Mouse (Mus musculus): ENCODE results near the gene Clic4.

GRCm38 (mm10) chr4:135221632-135222407 lies 50.8 kb downstream of the Clic4 start:
- no peak for TF ChIP-seq CTCF (IDR thresholded peaks at IDR 0.05; ENCODE audit: extremely low read depth, insufficient read depth, insufficient read length, insufficient replicate concordance)
- no peak for TF ChIP-seq POLR2A (IDR thresholded peaks at IDR 0.05; ENCODE audit: low read depth, low read length)
